Mouse (Mus musculus) ES-E14 (cell line): ENCODE results near the gene Cbr3. TPM values are rescaled to one million over a fixed set of nuclear protein-coding genes. Genes with fewer than 3 reads are reported as not detected.

Experiments used
- DNase-seq: peaks from one replicate; pipeline ENCODE4 v3.0.0-alpha.2; 2013; ENCODE audit warnings: low read depth, low spot score
- H3K27ac ChIP-seq: 2 replicates; pipeline ENCODE4 v1.5.1; 2012; ENCODE audit warnings: low read depth, mild to moderate bottlenecking, low read length, moderate library complexity, mixed read lengths; ENCODE audit not compliant: poor library complexity, insufficient read depth, severe bottlenecking
- H3K36me3 ChIP-seq: 2 replicates; pipeline ENCODE4 v1.6.1; 2012; ENCODE audit warnings: mild to moderate bottlenecking, low read length, moderate library complexity, mixed read lengths; ENCODE audit not compliant: control insufficient read depth, poor library complexity, insufficient read depth, severe bottlenecking
- H3K4me1 ChIP-seq, 2 experiments: fragments of 150-350 bp in 1 of 2; sonication (generic) in 1 of 2; 2 replicates each; pipeline ENCODE4 v1.6.1; 2012; ENCODE audit warnings: low read length in 2 of 2, mild to moderate bottlenecking in 1 of 2, mixed read lengths in 1 of 2; ENCODE audit not compliant: control insufficient read depth in 2 of 2, insufficient read depth in 2 of 2, poor library complexity in 1 of 2
- H3K4me3 ChIP-seq, 2 experiments: fragments of 150-350 bp in 1 of 2; sonication (generic) in 1 of 2; 2 replicates each; pipeline ENCODE4 v1.5.1; 2012; ENCODE audit warnings: low read length in 2 of 2, low read depth in 1 of 2, mild to moderate bottlenecking in 1 of 2, mixed read lengths in 1 of 2; ENCODE audit not compliant: insufficient read depth in 1 of 2, poor library complexity in 1 of 2, severe bottlenecking in 1 of 2
- H3K9ac ChIP-seq: 2 replicates; pipeline ENCODE4 v1.6.1; 2012; ENCODE audit warnings: low read depth, mild to moderate bottlenecking, low read length, mixed read lengths; ENCODE audit not compliant: poor library complexity, insufficient read depth, severe bottlenecking
- H3K9me3 ChIP-seq: fragments of 150-350 bp; sonication (generic); 2 replicates; pipeline ENCODE4 v1.6.1; 2012; ENCODE audit warnings: low read depth, mild to moderate bottlenecking, low read length; ENCODE audit not compliant: control insufficient read depth, insufficient read depth
- CHD2 ChIP-seq: IDR thresholded peaks from 2 replicates; pipeline ENCODE4 v1.6.1; 2014; ENCODE audit warnings: mild to moderate bottlenecking, low read depth, low read length, inconsistent platforms
- HCFC1 ChIP-seq: IDR thresholded peaks from 2 replicates; pipeline ENCODE4 v1.6.1; 2012; ENCODE audit warnings: low read length, inconsistent platforms, borderline replicate concordance; ENCODE audit not compliant: insufficient read depth
- MAFK ChIP-seq: IDR thresholded peaks from 2 replicates; pipeline ENCODE4 v1.6.1; 2014; ENCODE audit warnings: mild to moderate bottlenecking, low read depth, low read length, inconsistent platforms; ENCODE audit not compliant: insufficient read depth
- ZC3H11A ChIP-seq: IDR thresholded peaks from 2 replicates; pipeline ENCODE4 v1.6.1; 2012; ENCODE audit warnings: low read depth, mild to moderate bottlenecking, inconsistent platforms, low read length, borderline replicate concordance
- ZNF384 ChIP-seq: IDR thresholded peaks from 2 replicates; pipeline ENCODE4 v1.6.1; 2012; ENCODE audit warnings: low read depth, low read length, inconsistent platforms
- in situ Hi-C, 2 experiments: fragments of 600-800 bp; cut with MboI; formaldehyde crosslinking; loops; one replicate each; pipeline ENCODE4 v1.15.1; 2025; ENCODE audit warnings: low sequenced_read_pairs in 2 of 2, inconsistent platforms in 1 of 2; ENCODE audit not compliant: unreplicated experiment in 2 of 2
- total RNA-seq: library from RNA; depleted of rRNA; stranded (reverse); fragments of 300-350 nt; gene quantifications from 2 replicates; pipeline ENCODE4 v1.2.3, GENCODE M21; 2012; rRNA removed

The Cbr3 gene
- total RNA-seq = 15.2 and 16.0 TPM in 2 replicates

DNA sequence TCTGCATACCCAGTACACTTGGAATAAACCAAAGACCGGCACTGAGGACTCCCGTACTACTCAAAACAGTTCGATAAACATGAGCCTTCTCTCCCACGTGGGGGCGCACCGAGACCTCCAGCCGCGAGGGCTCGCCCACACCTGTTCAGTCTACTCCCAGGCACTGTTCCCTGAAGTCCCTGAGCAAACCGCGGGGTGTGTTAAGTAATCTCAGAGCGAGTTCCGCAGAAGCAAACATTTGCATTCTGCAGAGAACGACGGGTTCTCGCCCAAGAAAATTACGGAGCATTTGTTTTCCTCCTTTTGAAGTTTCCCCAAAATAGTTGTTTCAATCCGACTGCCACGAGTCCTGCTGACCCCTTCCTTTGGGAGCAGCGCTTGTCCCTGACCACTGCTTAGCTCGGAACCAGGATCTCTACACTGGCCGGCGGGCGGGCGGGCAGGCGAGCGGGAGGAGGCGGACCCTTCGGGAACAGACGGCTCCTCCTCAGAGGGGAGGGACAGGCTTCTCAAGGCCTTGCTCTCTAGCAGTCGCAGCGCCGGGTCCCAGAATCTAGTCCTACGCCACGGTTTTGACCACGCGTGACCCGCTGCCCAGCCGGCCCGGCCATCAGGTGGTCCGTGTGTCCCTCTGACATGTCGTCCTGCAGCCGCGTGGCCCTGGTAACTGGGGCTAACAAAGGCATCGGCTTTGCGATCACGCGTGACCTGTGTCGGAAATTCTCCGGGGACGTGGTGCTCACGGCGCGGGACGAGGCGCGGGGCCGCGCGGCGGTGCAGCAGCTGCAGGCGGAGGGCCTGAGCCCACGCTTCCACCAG is at the start of gene Cbr3:
Gene Cbr3 (plus strand): TSS at position 527 of the 819 bp plus-strand sequence.
- Histone ChIP-seq H3K4me1 (peaks cover 12 to 21% of the 10 kb centered on the region in 2 experiments; a peak in 3 of 4 replicates), H3K27ac (peak within 1 kb of the TSS; percentile 84), H3K9me3 (no peaks in the 10 kb centered on the region), H3K4me3 (peak within 1 kb of the TSS; percentile 60 to 74), H3K36me3 (peaks cover 5% of the 10 kb centered on the region; the same call in 1 of the 2 replicates), H3K9ac (peak within 1 kb of the TSS; percentile 81)
- peak; percentile 56 for DNase-seq
- no peak for TF ChIP-seq CHD2
- TF ChIP-seq ZNF384 = no peak
- TF ChIP-seq ZC3H11A = no peak
- no peak for TF ChIP-seq HCFC1
- TF ChIP-seq MAFK = no peak
- in situ Hi-C loops = loop anchor here (10.0 kb wide), 2 partner anchors 92 to 102 kb away; no protein-coding TSS in a partner anchor

- no peaks in the 10 kb centered on the region for H3K4me1 ChIP-seq
- H3K36me3 ChIP-seq = no peaks in the 10 kb centered on the region
- DNase-seq = no peak
- no peak overlapping the region for H3K9ac ChIP-seq
- H3K9me3 ChIP-seq = no peaks in the 10 kb centered on the region
- in situ Hi-C loops = no loop called here
- H3K4me3 ChIP-seq = no peak overlapping the region
- no peak overlapping the region for H3K27ac ChIP-seq
- TF ChIP-seq HCFC1 = no peak
- no peak for TF ChIP-seq ZNF384
- TF ChIP-seq ZC3H11A = no peak
- no peak for TF ChIP-seq MAFK
- TF ChIP-seq CHD2 = no peak
These were observed 39.0 kb upstream of the Cbr3 start for GRCm38 (mm10) chr16:93644006-93644405.

DNA sequence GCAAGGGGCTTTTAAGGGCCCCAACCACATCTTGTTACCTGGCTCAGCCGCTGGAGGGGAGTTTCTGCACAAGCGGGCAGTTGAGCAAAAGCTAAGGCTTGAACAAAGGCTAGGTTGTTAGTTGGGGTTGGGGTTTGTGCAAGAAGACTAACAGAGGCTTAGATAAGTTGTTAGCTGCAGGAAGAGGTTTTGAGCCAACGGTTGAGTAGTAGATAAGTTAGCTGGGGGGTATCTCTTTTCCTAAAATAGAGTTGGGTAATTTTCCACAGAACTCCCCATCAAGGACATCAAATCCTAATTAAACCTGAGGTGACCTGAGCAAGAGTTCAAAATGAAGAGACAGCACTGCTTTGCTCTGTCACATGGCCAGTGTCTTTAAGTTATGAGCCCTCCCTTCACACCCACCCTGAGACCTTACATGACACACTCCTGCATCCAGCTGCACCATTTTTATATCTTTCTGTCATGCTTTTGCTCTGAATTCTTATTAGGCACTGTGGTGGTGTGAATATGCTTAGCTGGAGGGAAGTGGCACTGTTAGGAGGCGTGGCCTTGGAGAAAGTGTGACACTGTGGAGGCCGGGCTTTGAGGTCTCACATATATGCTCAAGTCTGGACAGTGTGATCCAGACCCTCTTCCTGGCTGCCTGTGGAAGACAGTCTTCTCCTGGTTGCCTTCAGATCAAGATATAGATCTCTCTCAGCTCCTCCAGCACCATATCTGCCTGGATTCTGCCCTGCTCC is 34.4 kb upstream of the Cbr3 start:
- H3K27ac ChIP-seq = no peak overlapping the region
- no peak overlapping the region for H3K9ac ChIP-seq
- no peaks in the 10 kb centered on the region for H3K4me1 ChIP-seq
- no peak for DNase-seq
- TF ChIP-seq HCFC1 (no peak), CHD2 (no peak), ZC3H11A (no peak), MAFK (no peak), ZNF384 (no peak)
- no peaks in the 10 kb centered on the region for H3K36me3 ChIP-seq
- no peaks in the 10 kb centered on the region for H3K9me3 ChIP-seq
- no peak overlapping the region for H3K4me3 ChIP-seq
- in situ Hi-C loops = no loop called here

GRCm38 (mm10) chr16:93667976-93668375 is 15.0 kb upstream of the Cbr3 start:
- TF ChIP-seq ZC3H11A (no peak), HCFC1 (no peak), CHD2 (no peak), ZNF384 (no peak), MAFK (no peak)
- Histone ChIP-seq H3K4me3 (no peak overlapping the region), H3K36me3 (no peaks in the 10 kb centered on the region), H3K27ac (no peak overlapping the region), H3K9ac (no peak overlapping the region), H3K9me3 (peaks cover 3% of the 10 kb centered on the region), H3K4me1 (peaks cover 0 to 2% of the 10 kb centered on the region in 2 experiments; a peak in 1 of 4 replicates)
- DNase-seq = no peak
- in situ Hi-C loops = no loop called here
